Mouse (Mus musculus): ENCODE measurements around the gene Tubb5. TPM values are rescaled to one million over a fixed set of nuclear protein-coding genes. Genes with fewer than 3 reads are reported as not detected.
A peak's percentile ranks its signal among the peaks of the same experiment; 100 is the strongest.

Gene Tubb5
- polyA plus RNA-seq, 1 experiment from 2014 or later: 391 TPM

GRCm38 (mm10) chr17:35813245-35813647, 24.9 kb downstream of the Tubb5 start:
- no peak overlapping the region for H3K9ac ChIP-seq

GRCm38 (mm10) chr17:35812736-35813135, 25.4 kb downstream of the Tubb5 start:
- no peak overlapping the region for H3K27ac ChIP-seq (replicated peaks)
- WGBS (ENCODE audit: insufficient replicate concordance): 71% methylated on average over 6 of the region's 6 CpGs
- H3K9me3 ChIP-seq (replicated peaks): no peaks in the 10 kb centered on the region
- no peak overlapping the region for H3K9ac ChIP-seq
- H3K4me3 ChIP-seq (replicated peaks): no peak overlapping the region
- no peak overlapping the region for H3K4me2 ChIP-seq
- H3K27me3 ChIP-seq: no peaks in the 10 kb centered on the region
- no peaks in the 10 kb centered on the region for H3K36me3 ChIP-seq (replicated peaks)
- ATAC-seq (ENCODE audit: insufficient read depth): no peak
- peaks cover 47% of the 10 kb centered on the region for H3K4me1 ChIP-seq (replicated peaks)

More at GRCm38 (mm10) chr17:35813245-35813647, 24.9 kb downstream of the Tubb5 start:
- no peak overlapping the region for H3K4me2 ChIP-seq
- H3K27ac ChIP-seq (replicated peaks): no peak overlapping the region
- H3K4me3 ChIP-seq (replicated peaks): no peak overlapping the region
- peaks cover 42% of the 10 kb centered on the region for H3K4me1 ChIP-seq (replicated peaks)
- ATAC-seq (ENCODE audit: insufficient read depth): 0 out of 2 replicates have a peak, but pooled peaks have one; percentile 14
- H3K36me3 ChIP-seq (replicated peaks): no peaks in the 10 kb centered on the region
- H3K9me3 ChIP-seq (replicated peaks): no peaks in the 10 kb centered on the region
- H3K27me3 ChIP-seq: no peaks in the 10 kb centered on the region
- 51% methylated on average over 7 of the region's 7 CpGs for WGBS (ENCODE audit: insufficient replicate concordance)

GRCm38 (mm10) chr17:35812307-35812706, 25.8 kb downstream of the Tubb5 start:
- ATAC-seq (ENCODE audit: insufficient read depth): no peak
- 70% methylated on average over 5 of the region's 5 CpGs for WGBS (ENCODE audit: insufficient replicate concordance)

GRCm38 (mm10) chr17:35810900-35811648, 27.0 kb downstream of the Tubb5 start:
- H3K9me3 ChIP-seq (replicated peaks): no peaks in the 10 kb centered on the region
- H3K4me3 ChIP-seq (replicated peaks): no peak overlapping the region
- H3K36me3 ChIP-seq (replicated peaks): no peaks in the 10 kb centered on the region
- H3K27me3 ChIP-seq: no peaks in the 10 kb centered on the region
- ATAC-seq (ENCODE audit: insufficient read depth): no peak
- peaks cover 42% of the 10 kb centered on the region for H3K4me1 ChIP-seq (replicated peaks)
- WGBS (ENCODE audit: insufficient replicate concordance): 44% methylated on average over 5 of the region's 5 CpGs
- no peak overlapping the region for H3K4me2 ChIP-seq
- 0 out of 2 replicates have a peak overlapping the region, but pooled peaks have one; percentile 3 for H3K27ac ChIP-seq (replicated peaks)
- H3K9ac ChIP-seq: no peak overlapping the region

More at GRCm38 (mm10) chr17:35812307-35812706, 25.8 kb downstream of the Tubb5 start:
- H3K36me3 ChIP-seq (replicated peaks): no peaks in the 10 kb centered on the region
- H3K9me3 ChIP-seq (replicated peaks): no peaks in the 10 kb centered on the region
- no peak overlapping the region for H3K9ac ChIP-seq
- peaks cover 51% of the 10 kb centered on the region for H3K4me1 ChIP-seq (replicated peaks)
- no peak overlapping the region for H3K27ac ChIP-seq (replicated peaks)
- no peak overlapping the region for H3K4me3 ChIP-seq (replicated peaks)
- no peak overlapping the region for H3K4me2 ChIP-seq
- H3K27me3 ChIP-seq: no peaks in the 10 kb centered on the region

- no peak overlapping the region for H3K27ac ChIP-seq (replicated peaks)
Observed at GRCm38 (mm10) chr17:35809395-35809794, 28.7 kb downstream of the Tubb5 start.

GRCm38 (mm10) chr17:35808073-35808472, 30.0 kb downstream of the Tubb5 start:
- no peaks in the 10 kb centered on the region for H3K9me3 ChIP-seq (replicated peaks)
- peaks cover 17% of the 10 kb centered on the region; the same call in 1 of the 2 replicates for H3K4me1 ChIP-seq (replicated peaks)
- 50% methylated on average over 9 of the region's 9 CpGs for WGBS (ENCODE audit: insufficient replicate concordance)
- H3K36me3 ChIP-seq (replicated peaks): no peaks in the 10 kb centered on the region
- no peaks in the 10 kb centered on the region for H3K27me3 ChIP-seq
- no peak overlapping the region for H3K27ac ChIP-seq (replicated peaks)
- H3K4me2 ChIP-seq: no peak overlapping the region
- no peak overlapping the region for H3K9ac ChIP-seq
- H3K4me3 ChIP-seq (replicated peaks): no peak overlapping the region
- no peak for ATAC-seq (ENCODE audit: insufficient read depth)

More at GRCm38 (mm10) chr17:35809395-35809794, 28.7 kb downstream of the Tubb5 start:
- no peaks in the 10 kb centered on the region for H3K36me3 ChIP-seq (replicated peaks)
- peaks cover 26% of the 10 kb centered on the region for H3K4me1 ChIP-seq (replicated peaks)
- no peak overlapping the region for H3K4me3 ChIP-seq (replicated peaks)
- WGBS (ENCODE audit: insufficient replicate concordance): 76% methylated on average over 11 of the region's 11 CpGs
- no peak overlapping the region for H3K9ac ChIP-seq
- no peaks in the 10 kb centered on the region for H3K27me3 ChIP-seq
- no peak for ATAC-seq (ENCODE audit: insufficient read depth)
- no peak overlapping the region for H3K4me2 ChIP-seq
- no peaks in the 10 kb centered on the region for H3K9me3 ChIP-seq (replicated peaks)

- Histone ChIP-seq H3K27me3 (no peaks in the 10 kb centered on the region), H3K27ac (replicated peaks) (no peak overlapping the region), H3K4me3 (replicated peaks) (no peak overlapping the region), H3K4me2 (no peak overlapping the region), H3K36me3 (replicated peaks) (no peaks in the 10 kb centered on the region), H3K4me1 (replicated peaks) (peaks cover 8% of the 10 kb centered on the region; the same call in 1 of the 2 replicates), H3K9me3 (replicated peaks) (no peaks in the 10 kb centered on the region), H3K9ac (no peak overlapping the region)
- WGBS (ENCODE audit: insufficient replicate concordance): 59% methylated on average over 4 of the region's 4 CpGs
- no peak for ATAC-seq (ENCODE audit: insufficient read depth)
Observed at GRCm38 (mm10) chr17:35803858-35804399, 34.2 kb downstream of the Tubb5 start.

GRCm38 (mm10) chr17:35803020-35803419, 35.1 kb downstream of the Tubb5 start:
- Histone ChIP-seq H3K36me3 (replicated peaks) (no peaks in the 10 kb centered on the region), H3K4me1 (replicated peaks) (peaks cover 6% of the 10 kb centered on the region; the same call in 1 of the 2 replicates)
- ATAC-seq (ENCODE audit: insufficient read depth): no peak

GRCm38 (mm10) chr17:35800905-35801304, 37.2 kb downstream of the Tubb5 start:
- H3K4me2 ChIP-seq: no peak overlapping the region
- no peaks in the 10 kb centered on the region for H3K9me3 ChIP-seq (replicated peaks)
- H3K27ac ChIP-seq (replicated peaks): no peak overlapping the region
- H3K36me3 ChIP-seq (replicated peaks): no peaks in the 10 kb centered on the region
- peaks cover 7% of the 10 kb centered on the region for H3K4me1 ChIP-seq (replicated peaks)
- H3K4me3 ChIP-seq (replicated peaks): no peak overlapping the region
- H3K9ac ChIP-seq: no peak overlapping the region
- WGBS (ENCODE audit: insufficient replicate concordance): 57% methylated on average over 2 of the region's 2 CpGs
- H3K27me3 ChIP-seq: no peaks in the 10 kb centered on the region
- no peak for ATAC-seq (ENCODE audit: insufficient read depth)

More at GRCm38 (mm10) chr17:35803020-35803419, 35.1 kb downstream of the Tubb5 start:
- no peak overlapping the region for H3K4me3 ChIP-seq (replicated peaks)
- H3K9ac ChIP-seq: no peak overlapping the region
- H3K27ac ChIP-seq (replicated peaks): no peak overlapping the region
- no peaks in the 10 kb centered on the region for H3K9me3 ChIP-seq (replicated peaks)
- H3K4me2 ChIP-seq: no peak overlapping the region
- WGBS (ENCODE audit: insufficient replicate concordance): 64% methylated on average over 6 of the region's 6 CpGs
- no peaks in the 10 kb centered on the region for H3K27me3 ChIP-seq

- H3K36me3 ChIP-seq (replicated peaks): no peaks in the 10 kb centered on the region
- WGBS (ENCODE audit: insufficient replicate concordance): 14% methylated on average over 5 of the region's 5 CpGs
- H3K27me3 ChIP-seq: no peaks in the 10 kb centered on the region
- H3K27ac ChIP-seq (replicated peaks): 0 out of 2 replicates have a peak overlapping the region, but pooled peaks have one; percentile 29
- no peak for ATAC-seq (ENCODE audit: insufficient read depth)
- H3K9ac ChIP-seq: no peak overlapping the region
- H3K4me2 ChIP-seq: no peak overlapping the region
- no peaks in the 10 kb centered on the region for H3K9me3 ChIP-seq (replicated peaks)
- H3K4me3 ChIP-seq (replicated peaks): no peak overlapping the region
- peaks cover 21% of the 10 kb centered on the region for H3K4me1 ChIP-seq (replicated peaks)
Observed at GRCm38 (mm10) chr17:35796835-35797234, 41.3 kb downstream of the Tubb5 start.

GRCm38 (mm10) chr17:35795656-35796055, 42.5 kb downstream of the Tubb5 start:
- Histone ChIP-seq H3K27ac (replicated peaks) (no peak overlapping the region; the same call in 1 of the 2 replicates), H3K4me1 (replicated peaks) (peaks cover 21% of the 10 kb centered on the region), H3K27me3 (no peaks in the 10 kb centered on the region), H3K4me2 (no peak overlapping the region), H3K9ac (no peak overlapping the region), H3K36me3 (replicated peaks) (no peaks in the 10 kb centered on the region), H3K9me3 (replicated peaks) (no peaks in the 10 kb centered on the region), H3K4me3 (replicated peaks) (no peak overlapping the region)
- ATAC-seq (ENCODE audit: insufficient read depth): no peak
- 66% methylated on average over 6 of the region's 6 CpGs for WGBS (ENCODE audit: insufficient replicate concordance)
